Mouse (Mus musculus) lung, adult 2 months (tissue): Measurements from ENCODE around the gene Mepce.
"Not testable (repeated sequence)": the region's sequence is repeated elsewhere in the genome, so short reads cannot be mapped to it uniquely, and the experiment has no call there.

ENCODE experiments used
- CTCF ChIP-seq: fragments of 200-500 bp; IDR thresholded peaks from 2 replicates; pipeline ENCODE4 v1.5.1; 2011; ENCODE audit warnings: mild to moderate bottlenecking, low read length, control low read depth; ENCODE audit not compliant: insufficient read depth
- POLR2A ChIP-seq: fragments of 200-500 bp; IDR thresholded peaks from 2 replicates; pipeline ENCODE4 v1.6.1; 2011; ENCODE audit warnings: low read depth, mild to moderate bottlenecking, control low read depth, low read length, borderline replicate concordance; ENCODE audit errors: extremely low read depth

GRCm38 (mm10) chr5:137837110-137837509 lies 49.7 kb upstream of the Mepce start:
- not testable (repeated sequence) for TF ChIP-seq CTCF, POLR2A
